Mouse (Mus musculus): ENCODE data around the gene Cyp2s1.

DNA sequence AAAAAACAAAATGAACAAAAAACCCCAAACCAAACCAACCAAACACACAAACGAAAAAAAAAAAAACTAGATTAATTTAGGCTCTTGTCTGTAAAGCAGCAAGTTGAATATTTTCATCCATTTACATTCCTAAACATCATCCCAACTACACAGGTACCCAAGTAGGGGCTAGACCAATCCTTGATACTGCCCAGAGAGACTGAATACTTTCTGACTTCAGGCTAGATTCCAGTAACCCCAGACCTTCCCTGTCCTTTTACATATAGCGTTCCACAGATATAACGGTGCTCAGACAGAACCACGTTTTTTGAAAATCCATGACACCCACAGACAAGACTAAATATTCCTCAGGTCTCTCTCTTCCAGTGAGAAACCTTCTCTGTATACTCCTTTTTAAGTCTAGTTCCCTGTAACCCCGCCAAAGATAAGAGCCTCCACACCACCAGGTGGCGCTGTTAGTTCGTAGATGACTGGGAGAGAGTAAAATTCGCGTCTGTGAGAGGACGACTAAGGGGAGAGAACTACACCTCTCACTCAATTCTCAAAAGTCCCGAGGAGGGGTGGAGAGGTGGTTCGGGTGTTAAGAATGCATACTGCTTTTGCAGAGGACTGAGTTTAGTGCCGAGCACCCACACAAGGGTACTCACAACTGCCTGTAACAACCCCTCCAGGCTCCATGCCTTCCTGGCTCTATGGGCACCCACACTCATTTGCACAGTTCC is 31.2 kb upstream of the Cyp2s1 start:
- no peak for TF ChIP-seq POLR2A (IDR thresholded peaks at IDR 0.05; ENCODE audit: extremely low read depth, insufficient read depth, low read length)
- TF ChIP-seq CTCF (IDR thresholded peaks at IDR 0.05; ENCODE audit: low read depth, low read length): peak; percentile 65
